Mouse (Mus musculus) liver, postnatal 0 days (tissue): Measurements from ENCODE around the gene Surf2. TPM values are rescaled to one million over a fixed set of nuclear protein-coding genes. Genes with fewer than 3 reads are reported as not detected.

ENCODE experiments used
- ATAC-seq: fragments of 200-750 bp; cut with Nextera tagmentation; 2 replicates; pipeline ENCODE4 v1.8.0; 2017; ENCODE audit warnings: mild to moderate bottlenecking, moderate library complexity
- DNase-seq: peaks from one replicate; pipeline ENCODE4 v3.0.0-alpha.2; 2016
- H3K27ac ChIP-seq: fragments of 300-500 bp; sonication (generic); 2 replicates; pipeline ENCODE4 v1.5.1; 2014; ENCODE audit warnings: antibody characterized with exemption, moderate library complexity, mild to moderate bottlenecking, low read depth
- H3K27me3 ChIP-seq: fragments of 300-500 bp; sonication (generic); 2 replicates; pipeline ENCODE4 v1.6.1; 2014; ENCODE audit warnings: low read length, control low read depth, mixed read lengths; ENCODE audit not compliant: insufficient read depth
- H3K36me3 ChIP-seq: fragments of 300-500 bp; sonication (generic); replicated peaks from 2 replicates; pipeline ENCODE4 v1.6.1; 2014; ENCODE audit warnings: mild to moderate bottlenecking, control low read depth, low read length, moderate library complexity, mixed read lengths; ENCODE audit not compliant: insufficient read depth
- H3K4me1 ChIP-seq: fragments of 300-500 bp; sonication (generic); 2 replicates; pipeline ENCODE4 v1.6.1; 2014; ENCODE audit warnings: antibody characterized with exemption, mild to moderate bottlenecking, control low read depth; ENCODE audit not compliant: insufficient read depth
- H3K4me2 ChIP-seq: fragments of 300-500 bp; sonication (generic); 2 replicates; pipeline ENCODE4 v1.6.1; 2014; ENCODE audit warnings: low read depth, mild to moderate bottlenecking, low read length, moderate library complexity, mixed read lengths
- H3K4me3 ChIP-seq: fragments of 300-500 bp; sonication (generic); 2 replicates; pipeline ENCODE4 v1.5.1; 2014; ENCODE audit warnings: low read depth, low read length
- H3K9ac ChIP-seq: fragments of 300-500 bp; sonication (generic); replicated peaks from 2 replicates; pipeline ENCODE4 v1.6.1; 2014; ENCODE audit warnings: mild to moderate bottlenecking, moderate library complexity
- H3K9me3 ChIP-seq: fragments of 300-500 bp; sonication (generic); 2 replicates; pipeline ENCODE4 v1.6.1; 2016; ENCODE audit warnings: mild to moderate bottlenecking, control low read depth, low read length, mixed read lengths
- CTCF ChIP-seq: sonication (generic); IDR thresholded peaks from 2 replicates; pipeline ENCODE4 v1.5.1; 2016; ENCODE audit warnings: antibody characterized with exemption, low read depth
- EP300 ChIP-seq: IDR thresholded peaks from 2 replicates; pipeline ENCODE4 v1.6.1; 2016; ENCODE audit warnings: antibody characterized with exemption, low read depth, mild to moderate bottlenecking
- WGBS: fragments of 180-500 bp; shearing (Covaris S2); extraction: QIAGEN DNeasy Blood & Tissue Kit; methylation state at CpG from one replicate; pipeline ENCODE4 v1.1.7; 2014; ENCODE audit not compliant: insufficient replicate concordance; 5-methylcytosine and 5-hydroxymethylcytosine counted together
- polyA plus RNA-seq: library from polyadenylated mRNA; unstranded; fragments of >200 nt; fragmentation: Nextera tagmentation; extraction: Ambion mirVana; gene quantifications from 2 replicates; pipeline ENCODE4 v1.2.1, GENCODE M21; 2015

Gene Surf2
- polyA plus RNA-seq, 1 experiment from 2014 or later = 14.6 TPM

DNA sequence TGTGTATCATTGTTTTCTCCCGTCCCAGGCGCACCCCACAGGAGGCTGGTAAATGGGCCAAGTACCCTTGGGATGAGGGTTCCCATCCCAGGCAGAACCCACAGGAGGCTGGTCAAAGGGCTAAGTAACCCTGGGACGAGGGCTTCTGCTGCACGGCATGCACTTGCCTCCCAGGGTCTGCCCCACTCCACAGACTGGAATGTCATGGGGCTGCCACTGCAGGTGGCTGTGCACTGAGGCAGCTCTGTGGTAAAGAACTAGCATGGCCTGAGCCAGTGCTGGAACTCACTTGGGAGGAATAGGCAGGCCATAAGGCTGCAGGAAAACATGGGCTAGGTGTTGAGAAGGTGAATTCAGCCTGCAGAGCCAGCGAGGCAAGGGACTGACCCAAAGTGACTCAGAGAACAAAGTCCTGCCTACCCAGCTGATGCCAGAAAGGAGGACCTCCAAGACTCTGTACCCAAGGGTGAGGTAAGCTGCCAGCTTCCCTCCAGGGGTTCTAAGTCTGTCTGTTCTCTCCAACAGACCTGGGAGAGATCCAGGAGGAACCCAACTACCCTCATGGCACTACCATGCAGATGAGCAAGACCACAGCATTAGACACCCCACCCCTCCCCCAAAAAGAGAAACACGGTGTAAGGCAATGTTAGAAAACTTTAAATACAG is 4.2 kb downstream of the Surf2 start:
- Histone ChIP-seq H3K27me3 (no peaks in the 10 kb centered on the region), H3K9ac (no peak overlapping the region), H3K36me3 (peaks cover 72% of the 10 kb centered on the region), H3K27ac (no peak overlapping the region), H3K4me2 (no peak overlapping the region), H3K4me3 (no peak overlapping the region), H3K4me1 (peaks cover 19% of the 10 kb centered on the region), H3K9me3 (no peaks in the 10 kb centered on the region)
- ATAC-seq (no peak), DNase-seq (no peak)
- 86% methylated on average over 6 of the region's 6 CpGs for WGBS
- no peak for TF ChIP-seq CTCF
- TF ChIP-seq EP300 = no peak

DNA sequence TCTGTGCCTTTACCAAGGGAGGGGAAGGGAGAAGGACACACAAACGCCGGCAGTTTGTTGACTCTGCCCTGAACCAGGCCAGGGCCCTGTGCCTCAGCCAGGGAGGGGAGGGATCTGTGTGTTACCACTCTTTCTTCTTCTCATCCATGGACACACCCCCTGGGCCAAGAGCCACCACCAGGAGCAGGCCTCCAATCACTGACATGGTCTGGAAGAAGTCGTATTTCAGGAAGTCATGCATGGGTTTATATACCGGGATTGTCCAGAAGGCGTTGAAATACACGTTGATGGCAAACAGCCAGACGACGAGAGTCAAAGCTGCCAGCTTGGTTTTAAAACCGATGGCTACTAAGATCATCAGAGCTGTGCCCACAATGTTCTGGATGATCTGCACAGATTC is 5.6 kb downstream of the Surf2 start:
- Histone ChIP-seq H3K4me1 (peaks cover 12% of the 10 kb centered on the region), H3K9me3 (no peaks in the 10 kb centered on the region), H3K27me3 (no peaks in the 10 kb centered on the region), H3K36me3 (peaks cover 85% of the 10 kb centered on the region), H3K27ac (no peak overlapping the region), H3K9ac (no peak overlapping the region), H3K4me3 (no peak overlapping the region), H3K4me2 (no peak overlapping the region)
- ATAC-seq = peak; percentile 64
- peak; percentile 50 for DNase-seq
- WGBS = 67% methylated on average over 9 of the region's 9 CpGs
- TF ChIP-seq CTCF (no peak), EP300 (no peak)

DNA sequence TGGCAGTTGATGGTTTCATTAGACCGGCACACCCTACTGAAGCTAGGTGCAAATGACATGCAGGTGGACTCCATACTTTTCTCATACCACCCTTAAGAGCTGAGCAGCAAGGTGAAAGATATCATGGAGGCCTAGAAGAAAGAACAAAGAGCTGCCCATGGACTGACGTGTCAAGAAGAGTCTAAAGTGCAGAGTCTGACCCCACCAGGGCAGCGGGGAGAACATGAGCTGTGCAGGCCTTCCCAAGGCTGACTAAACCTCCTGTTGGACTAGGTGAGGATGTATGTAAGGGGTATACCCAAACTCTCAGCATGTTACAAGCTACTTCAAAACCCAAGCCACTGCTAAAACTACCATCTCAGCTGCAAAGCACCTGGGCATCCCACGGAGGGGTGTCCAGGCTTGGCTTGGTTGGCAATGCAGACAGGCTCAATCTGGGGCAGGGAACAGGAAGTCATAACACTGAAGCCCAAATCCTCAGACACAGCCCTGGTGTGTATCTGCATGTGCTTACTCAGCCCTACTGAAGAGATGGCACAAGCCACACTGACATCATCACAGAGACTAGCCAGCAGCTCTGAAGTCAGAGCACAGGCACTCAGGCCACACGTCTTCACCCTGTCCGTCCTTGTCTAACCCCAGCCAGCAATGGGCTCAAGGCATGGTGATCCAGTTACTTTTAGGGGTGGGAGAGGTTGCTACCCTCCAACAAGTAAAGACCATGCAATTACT is 11.7 kb downstream of the Surf2 start:
- peak overlapping the region; percentile 49; the same call in 1 of the 2 replicates for H3K27ac ChIP-seq
- H3K9me3 ChIP-seq = no peaks in the 10 kb centered on the region
- H3K9ac ChIP-seq = 0 out of 2 replicates have a peak overlapping the region, but pooled peaks have one; percentile 13
- TF ChIP-seq CTCF = no peak
- TF ChIP-seq EP300 = no peak
- peaks cover 58% of the 10 kb centered on the region for H3K36me3 ChIP-seq
- H3K4me2 ChIP-seq = no peak overlapping the region
- no peak overlapping the region for H3K4me3 ChIP-seq
- H3K4me1 ChIP-seq = peaks cover 34% of the 10 kb centered on the region
- H3K27me3 ChIP-seq = no peaks in the 10 kb centered on the region
- DNase-seq (no peak), ATAC-seq (peak; percentile 18; the same call in 1 of the 2 replicates)
- WGBS = 69% methylated on average over 6 of the region's 6 CpGs

DNA sequence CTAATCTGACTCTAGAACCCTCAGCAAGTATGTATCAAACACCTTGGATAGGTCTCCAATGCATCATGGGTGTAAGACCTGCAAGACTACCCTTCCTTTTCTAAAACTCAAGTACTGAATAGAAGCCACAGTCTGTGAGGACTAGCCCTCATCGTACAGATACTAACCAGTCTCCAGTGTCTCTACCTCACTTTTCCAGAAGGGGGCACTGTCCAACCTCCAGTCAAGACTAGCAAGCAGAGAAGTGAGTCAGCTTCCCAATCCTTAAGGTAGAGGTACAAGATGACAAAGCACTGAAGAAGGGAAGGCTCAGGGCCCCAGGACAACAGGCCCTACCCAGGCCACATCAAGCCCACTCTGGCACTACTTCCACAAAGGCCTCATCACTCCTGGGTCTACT is 14.2 kb downstream of the Surf2 start:
- Histone ChIP-seq H3K4me3 (no peak overlapping the region), H3K27me3 (no peaks in the 10 kb centered on the region), H3K9ac (0 out of 2 replicates have a peak overlapping the region, but pooled peaks have one; percentile 27), H3K4me2 (0 out of 2 replicates have a peak overlapping the region, but pooled peaks have one; percentile 16), H3K36me3 (peaks cover 34% of the 10 kb centered on the region), H3K27ac (peak overlapping the region; percentile 23; the same call in 1 of the 2 replicates), H3K4me1 (peaks cover 38% of the 10 kb centered on the region), H3K9me3 (no peaks in the 10 kb centered on the region)
- DNase-seq = peak; percentile 75
- no peak for ATAC-seq
- TF ChIP-seq EP300 (no peak), CTCF (peak; percentile 91)
- WGBS = 19% methylated on average over 1 of the region's 1 CpGs

DNA sequence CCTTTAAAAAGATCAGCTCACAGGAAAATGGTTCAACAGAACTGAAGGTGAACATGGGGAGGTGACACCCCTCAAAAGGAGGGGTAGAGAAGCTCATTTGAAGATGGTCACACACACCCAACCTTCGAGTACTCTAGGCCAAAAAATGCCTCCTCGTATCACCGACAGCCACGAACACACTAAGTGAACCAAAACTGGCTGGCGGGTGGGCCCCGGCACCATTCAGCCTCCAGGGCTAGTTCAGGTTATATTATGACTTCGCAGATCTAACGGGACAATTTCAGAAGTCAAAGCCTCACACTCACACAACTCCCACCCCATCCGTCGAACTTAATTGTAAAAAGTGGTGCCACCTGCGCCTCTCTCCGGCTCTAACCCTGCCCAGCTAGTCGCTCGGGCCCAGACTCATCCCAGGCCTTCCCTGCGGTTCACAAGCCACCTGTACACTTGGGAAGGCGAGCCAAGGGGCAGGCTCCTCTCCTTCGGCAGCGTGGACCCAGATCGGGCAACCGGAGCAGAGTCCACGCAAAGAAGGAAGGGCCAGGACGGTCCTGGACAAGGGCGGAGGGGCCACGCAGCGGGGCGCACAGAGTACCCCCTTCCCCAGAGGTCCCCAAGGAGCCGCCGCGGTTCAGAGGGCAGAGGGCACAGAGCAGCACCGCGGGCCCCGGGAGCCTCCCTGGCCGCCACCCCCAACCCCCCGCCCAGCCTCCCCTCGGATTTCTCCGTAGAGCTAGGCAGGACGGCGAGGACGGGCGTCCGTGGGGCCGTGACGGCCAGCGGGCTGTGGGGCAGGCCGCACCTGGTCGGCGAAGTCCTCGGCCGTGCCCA is 16.5 kb downstream of the Surf2 start:
- Histone ChIP-seq H3K9me3 (no peaks in the 10 kb centered on the region), H3K4me3 (peak overlapping the region; percentile 97), H3K36me3 (peaks cover 16% of the 10 kb centered on the region), H3K4me1 (peaks cover 37% of the 10 kb centered on the region), H3K9ac (peak overlapping the region; percentile 100), H3K4me2 (peak overlapping the region; percentile 94), H3K27ac (peak overlapping the region; percentile 98), H3K27me3 (no peaks in the 10 kb centered on the region)
- ATAC-seq (peak; percentile 38), DNase-seq (no peak)
- no peak for TF ChIP-seq CTCF
- no peak for TF ChIP-seq EP300
- WGBS = 2% methylated on average over 29 of the region's 49 CpGs
